Mouse (Mus musculus) kidney, postnatal 0 days (tissue): ENCODE measurements around the gene Ptdss2. TPM values are rescaled to one million over a fixed set of nuclear protein-coding genes. Genes with fewer than 3 reads are reported as not detected.

Experiments used
- ATAC-seq: fragments of 200-750 bp; cut with Nextera tagmentation; replicated peaks from 2 replicates; pipeline ENCODE4 v1.8.0; 2017; ENCODE audit warnings: low read depth, moderate number of reproducible peaks, moderate TSS enrichment, moderate library complexity; ENCODE audit not compliant: low FRiP score
- DNase-seq: peaks from one replicate; pipeline ENCODE4 v3.0.0-alpha.2; 2016; ENCODE audit warnings: low spot score
- H3K27ac ChIP-seq: fragments of 300-500 bp; sonication (generic); 2 replicates; pipeline ENCODE4 v1.5.1; 2014; ENCODE audit warnings: mild to moderate bottlenecking
- H3K27me3 ChIP-seq: fragments of 300-500 bp; sonication (generic); 2 replicates; pipeline ENCODE4 v1.6.1; 2014; ENCODE audit warnings: low read length, mixed read lengths; ENCODE audit not compliant: insufficient read depth
- H3K36me3 ChIP-seq: fragments of 300-500 bp; sonication (generic); 2 replicates; pipeline ENCODE4 v1.6.1; 2014; ENCODE audit warnings: low read length, mixed read lengths; ENCODE audit not compliant: insufficient read depth
- H3K4me1 ChIP-seq: fragments of 300-500 bp; sonication (generic); replicated peaks from 2 replicates; pipeline ENCODE4 v1.6.1; 2014; ENCODE audit warnings: antibody characterized with exemption, low read length, mixed read lengths; ENCODE audit not compliant: insufficient read depth
- H3K4me2 ChIP-seq: fragments of 300-500 bp; sonication (generic); 2 replicates; pipeline ENCODE4 v1.6.1; 2014; ENCODE audit warnings: mild to moderate bottlenecking, low read length, moderate library complexity, mixed read lengths
- H3K4me3 ChIP-seq: fragments of 300-500 bp; sonication (generic); replicated peaks from 2 replicates; pipeline ENCODE4 v1.5.1; 2014; ENCODE audit warnings: low read depth, low read length
- H3K9ac ChIP-seq: fragments of 300-500 bp; sonication (generic); 2 replicates; pipeline ENCODE4 v1.6.1; 2014; ENCODE audit warnings: low read depth, low read length
- H3K9me3 ChIP-seq: fragments of 300-500 bp; sonication (generic); replicated peaks from 2 replicates; pipeline ENCODE4 v1.6.1; 2016; ENCODE audit warnings: low read length, inconsistent platforms, mixed read lengths
- CTCF ChIP-seq: IDR thresholded peaks from 2 replicates; pipeline ENCODE4 v1.5.1; 2016; ENCODE audit warnings: antibody characterized with exemption, low read depth, mild to moderate bottlenecking, moderate library complexity
- WGBS: fragments of 180-500 bp; shearing (Covaris S2); extraction: QIAGEN DNeasy Blood & Tissue Kit; methylation state at CpG from one replicate; pipeline ENCODE4 v1.1.7; 2014; 5-methylcytosine and 5-hydroxymethylcytosine counted together
- polyA plus RNA-seq: library from polyadenylated mRNA; unstranded; fragments of >200 nt; fragmentation: Nextera tagmentation; extraction: Ambion mirVana; gene quantifications from 2 replicates; pipeline ENCODE4 v1.2.1, GENCODE M21; 2015

Ptdss2 gene
- polyA plus RNA-seq, 1 experiment from 2014 or later: 75.3 TPM

GRCm38 (mm10) chr7:141131904-141132755, 9.9 kb downstream of the Ptdss2 start:
- ATAC-seq (no peak), DNase-seq (no peak)
- Histone ChIP-seq H3K27ac (peak overlapping the region; percentile 54; the same call in 1 of the 2 replicates), H3K27me3 (no peaks in the 10 kb centered on the region), H3K36me3 (peaks cover 18% of the 10 kb centered on the region; the same call in 1 of the 2 replicates), H3K9me3 (no peaks in the 10 kb centered on the region), H3K4me3 (peak overlapping the region; percentile 97), H3K4me1 (peaks cover 6% of the 10 kb centered on the region; the same call in 1 of the 2 replicates), H3K4me2 (peak overlapping the region; percentile 78), H3K9ac (peak overlapping the region; percentile 89)
- TF ChIP-seq CTCF: no peak
- 56% methylated on average over 12 of the region's 12 CpGs for WGBS

GRCm38 (mm10) chr7:141141326-141141725, 19.1 kb downstream of the Ptdss2 start:
- Histone ChIP-seq H3K36me3 (peaks cover 22% of the 10 kb centered on the region; the same call in 1 of the 2 replicates), H3K27ac (no peak overlapping the region), H3K4me1 (no peaks in the 10 kb centered on the region), H3K4me3 (no peak overlapping the region), H3K27me3 (no peaks in the 10 kb centered on the region), H3K9ac (no peak overlapping the region), H3K4me2 (no peak overlapping the region), H3K9me3 (no peaks in the 10 kb centered on the region)
- DNase-seq (no peak), ATAC-seq (no peak)
- WGBS: 92% methylated on average over 4 of the region's 4 CpGs
- no peak for TF ChIP-seq CTCF

- 48% methylated on average over 5 of the region's 5 CpGs for WGBS
- no peak overlapping the region for H3K9ac ChIP-seq
- TF ChIP-seq CTCF: peak; percentile 64
- H3K36me3 ChIP-seq: peaks cover 16% of the 10 kb centered on the region; the same call in 1 of the 2 replicates
- H3K27me3 ChIP-seq: no peaks in the 10 kb centered on the region
- no peaks in the 10 kb centered on the region for H3K4me1 ChIP-seq
- H3K9me3 ChIP-seq: no peaks in the 10 kb centered on the region
- no peak overlapping the region for H3K27ac ChIP-seq
- no peak overlapping the region for H3K4me2 ChIP-seq
- no peak for ATAC-seq
- no peak overlapping the region for H3K4me3 ChIP-seq
- DNase-seq: peak; percentile 50
Observed at GRCm38 (mm10) chr7:141143112-141143511, 20.9 kb downstream of the Ptdss2 start.

- DNase-seq (no peak), ATAC-seq (no peak)
- WGBS: 84% methylated on average over 2 of the region's 2 CpGs
- H3K27me3 ChIP-seq: no peaks in the 10 kb centered on the region
- no peak overlapping the region for H3K9ac ChIP-seq
- H3K27ac ChIP-seq: no peak overlapping the region
- H3K4me2 ChIP-seq: no peak overlapping the region
- H3K4me3 ChIP-seq: no peak overlapping the region
- H3K4me1 ChIP-seq: no peaks in the 10 kb centered on the region
- H3K9me3 ChIP-seq: no peaks in the 10 kb centered on the region
- H3K36me3 ChIP-seq: peaks cover 13% of the 10 kb centered on the region; the same call in 1 of the 2 replicates
- no peak for TF ChIP-seq CTCF
Observed at GRCm38 (mm10) chr7:141143861-141144260, 21.7 kb downstream of the Ptdss2 start.

GRCm38 (mm10) chr7:141144650-141145049, 22.5 kb downstream of the Ptdss2 start:
- WGBS: 96% methylated on average over 3 of the region's 3 CpGs

GRCm38 (mm10) chr7:141145403-141145802, 23.2 kb downstream of the Ptdss2 start:
- no peak overlapping the region for H3K4me3 ChIP-seq
- H3K36me3 ChIP-seq: 0 out of 2 replicates have a peak, but pooled peaks cover 6% of the 10 kb centered on the region
- DNase-seq (no peak), ATAC-seq (no peak)
- no peak overlapping the region for H3K27ac ChIP-seq
- H3K9me3 ChIP-seq: no peaks in the 10 kb centered on the region
- WGBS: 84% methylated on average over 1 of the region's 1 CpGs
- no peak for TF ChIP-seq CTCF
- H3K27me3 ChIP-seq: no peaks in the 10 kb centered on the region
- H3K4me1 ChIP-seq: no peaks in the 10 kb centered on the region
- no peak overlapping the region for H3K4me2 ChIP-seq
- H3K9ac ChIP-seq: no peak overlapping the region

More at GRCm38 (mm10) chr7:141144650-141145049, 22.5 kb downstream of the Ptdss2 start:
- H3K4me2 ChIP-seq: no peak overlapping the region
- no peak for TF ChIP-seq CTCF
- H3K36me3 ChIP-seq: 0 out of 2 replicates have a peak, but pooled peaks cover 6% of the 10 kb centered on the region
- H3K27me3 ChIP-seq: no peaks in the 10 kb centered on the region
- DNase-seq (no peak), ATAC-seq (no peak)
- no peaks in the 10 kb centered on the region for H3K4me1 ChIP-seq
- no peak overlapping the region for H3K27ac ChIP-seq
- no peaks in the 10 kb centered on the region for H3K9me3 ChIP-seq
- no peak overlapping the region for H3K4me3 ChIP-seq
- H3K9ac ChIP-seq: no peak overlapping the region
